Mouse (Mus musculus) thymus, adult 2 months (tissue): ENCODE data around the gene Oas1e.

Experiments
- CTCF ChIP-seq: fragments of 200-500 bp; IDR thresholded peaks from 2 replicates; pipeline ENCODE4 v1.5.1; 2012; ENCODE audit warnings: mild to moderate bottlenecking, control low read depth, low read length, moderate library complexity, borderline replicate concordance; ENCODE audit not compliant: control insufficient read depth, poor library complexity, insufficient read depth; ENCODE audit errors: extremely low read depth
- POLR2A ChIP-seq: fragments of 200-500 bp; IDR thresholded peaks from 2 replicates; pipeline ENCODE4 v1.6.1; 2012; ENCODE audit warnings: mild to moderate bottlenecking, low read length, control low read depth, moderate library complexity; ENCODE audit not compliant: control insufficient read depth, poor library complexity, insufficient read depth; ENCODE audit errors: extremely low read depth

DNA sequence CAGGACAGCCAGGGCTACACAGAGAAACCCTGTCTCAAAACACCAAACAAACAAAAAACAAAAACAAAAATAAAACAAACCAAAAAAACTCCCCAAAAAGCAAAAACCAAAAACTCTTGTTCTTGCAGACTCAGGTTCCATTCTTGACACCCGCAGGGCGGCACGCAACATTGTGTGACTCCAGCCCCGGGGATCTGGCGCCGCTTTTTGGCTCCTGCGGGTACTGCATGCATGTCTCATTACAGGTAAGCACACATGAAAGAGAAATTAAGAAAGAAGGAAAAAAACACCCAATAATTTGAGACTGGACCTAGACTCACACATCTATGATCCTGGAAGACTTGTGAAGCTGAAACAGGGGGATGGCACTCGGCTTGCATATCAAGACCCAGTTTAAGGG, 30.3 kb downstream of the Oas1e start:
- TF ChIP-seq POLR2A: no peak
- no peak for TF ChIP-seq CTCF
